Mouse (Mus musculus) T-helper 17 cell (primary cell): Measurements from ENCODE around the gene Xlr3a.
"Not testable (repeated sequence)": the region's sequence is repeated elsewhere in the genome, so short reads cannot be mapped to it uniquely, and the experiment has no call there.

Source experiments
- in situ Hi-C, 2 experiments: fragments of 300-600 bp; cut with MboI, MseI; formaldehyde crosslinking; loops; 1 replicate in 1 of 2; 2 replicates in 1 of 2; pipeline ENCODE4 v1.15.1; 2025; ENCODE audit warnings: high pct_unique_total_duplicates in 2 of 2

Gene Xlr3a

DNA sequence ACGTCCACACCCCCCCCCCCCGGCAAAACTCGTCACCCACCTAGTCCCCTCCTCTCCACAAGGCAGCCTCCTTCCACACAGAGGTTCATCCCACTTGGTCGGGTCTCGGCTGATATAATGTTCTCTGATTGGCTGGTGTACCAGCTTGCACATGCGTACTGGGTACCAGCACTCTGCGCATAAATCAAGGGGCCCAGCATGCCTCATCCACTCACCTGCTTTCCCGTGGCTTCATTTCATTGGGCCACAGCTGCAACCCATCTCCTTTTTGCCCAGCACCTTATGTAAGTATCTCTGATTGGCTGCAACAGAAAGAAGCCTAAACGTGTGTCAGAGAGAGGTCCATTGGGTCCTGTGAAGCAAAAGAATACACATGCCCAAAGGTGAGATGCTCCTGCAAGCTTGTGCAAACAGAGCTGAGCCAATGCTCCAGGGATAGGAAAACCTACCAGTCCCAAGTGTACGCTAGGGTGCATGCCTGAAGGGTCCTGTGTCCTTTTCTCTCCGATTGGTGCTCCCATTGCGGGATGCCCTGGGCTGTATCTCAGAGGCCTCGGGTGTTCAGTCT is at the start of gene Xlr3a:
TSS of gene Xlr3a (minus strand) at position 155 of the 568 bp plus-strand sequence.
- in situ Hi-C loops = loop anchor here (5.0 kb wide), 2 partner anchors 1600 to 1810 kb away; no protein-coding TSS in a partner anchor

DNA sequence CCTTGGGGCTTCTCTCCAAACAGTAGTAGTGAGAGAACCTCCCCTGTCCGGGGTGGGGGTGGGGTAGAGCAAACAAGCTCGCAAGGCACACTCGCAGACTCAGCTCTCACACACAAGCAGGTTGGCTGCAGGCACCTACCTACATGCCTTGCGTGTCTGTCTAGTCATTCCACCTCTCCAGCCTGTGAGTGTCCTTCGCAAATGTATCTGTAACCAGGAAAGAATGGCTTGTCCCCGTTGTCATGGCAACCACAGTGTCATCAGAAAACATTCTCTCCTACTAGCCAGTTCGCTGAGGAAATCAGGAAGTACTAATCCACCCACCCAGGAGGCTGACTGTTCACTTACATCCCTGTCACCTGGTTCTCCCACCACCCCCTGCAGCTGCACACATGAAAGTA is 46.3 kb upstream of the Xlr3a start:
- in situ Hi-C loops = loop anchor here in 1 of 2 experiments (25.0 kb wide), 1 partner anchor 1644 kb away; no protein-coding TSS in a partner anchor

DNA sequence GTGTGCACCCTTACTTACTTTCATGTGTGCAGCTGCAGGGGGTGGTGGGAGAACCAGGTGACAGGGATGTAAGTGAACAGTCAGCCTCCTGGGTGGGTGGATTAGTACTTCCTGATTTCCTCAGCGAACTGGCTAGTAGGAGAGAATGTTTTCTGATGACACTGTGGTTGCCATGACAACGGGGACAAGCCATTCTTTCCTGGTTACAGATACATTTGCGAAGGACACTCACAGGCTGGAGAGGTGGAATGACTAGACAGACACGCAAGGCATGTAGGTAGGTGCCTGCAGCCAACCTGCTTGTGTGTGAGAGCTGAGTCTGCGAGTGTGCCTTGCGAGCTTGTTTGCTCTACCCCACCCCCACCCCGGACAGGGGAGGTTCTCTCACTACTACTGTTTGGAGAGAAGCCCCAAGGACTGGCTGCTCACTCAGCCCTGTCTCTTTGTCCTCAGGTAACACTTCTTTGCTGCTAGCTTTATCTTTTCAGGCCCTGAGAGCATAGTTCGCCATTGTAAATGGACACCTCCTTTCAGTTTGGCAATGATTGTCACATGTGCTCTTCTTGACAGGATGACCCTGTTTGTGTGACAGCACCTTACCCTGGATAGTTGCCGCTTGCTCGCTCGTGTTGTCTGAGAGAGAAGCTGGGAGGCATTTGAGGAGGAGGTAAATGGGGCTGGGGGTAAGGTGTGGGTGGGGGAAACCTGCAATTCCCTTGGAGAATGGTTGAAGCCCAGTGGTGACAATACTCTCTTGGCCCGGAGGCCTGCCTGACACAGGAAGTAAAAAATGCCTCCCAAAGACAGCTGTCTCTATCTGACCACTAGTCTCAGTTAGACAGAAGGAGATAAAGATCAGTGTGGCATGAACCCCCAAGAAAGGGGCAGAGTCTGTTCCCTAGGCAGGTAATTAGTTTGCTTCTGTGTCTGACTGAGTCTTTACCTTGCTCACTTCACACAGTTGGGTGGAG is 26.2 kb upstream of the Xlr3a start:
- in situ Hi-C loops = not testable (repeated sequence)

DNA sequence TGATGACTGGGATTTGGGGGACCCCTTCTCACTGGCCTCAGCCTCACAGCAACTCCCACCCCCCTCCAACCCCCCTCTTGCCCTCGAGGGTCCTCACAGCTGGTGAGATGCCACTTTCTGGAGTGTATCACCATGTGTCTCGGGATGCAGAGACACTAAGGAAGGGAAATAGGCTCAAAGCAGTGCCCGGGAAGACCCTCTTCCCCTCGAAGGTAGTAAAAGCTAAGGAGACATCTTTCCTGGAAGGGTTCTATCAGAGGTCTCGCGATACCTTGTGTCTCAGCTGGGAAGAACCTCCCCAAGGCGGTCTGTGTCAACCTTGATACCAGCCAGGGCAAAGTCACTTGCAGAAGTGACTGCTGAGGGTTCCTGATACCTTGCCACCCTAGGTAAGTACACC is 19.9 kb upstream of the Xlr3a start, which contains the start of gene Gm14685:
TSS of gene Gm14685 (plus strand) at position 301 of the 400 bp plus-strand sequence.
- in situ Hi-C loops = not testable (repeated sequence)

DNA sequence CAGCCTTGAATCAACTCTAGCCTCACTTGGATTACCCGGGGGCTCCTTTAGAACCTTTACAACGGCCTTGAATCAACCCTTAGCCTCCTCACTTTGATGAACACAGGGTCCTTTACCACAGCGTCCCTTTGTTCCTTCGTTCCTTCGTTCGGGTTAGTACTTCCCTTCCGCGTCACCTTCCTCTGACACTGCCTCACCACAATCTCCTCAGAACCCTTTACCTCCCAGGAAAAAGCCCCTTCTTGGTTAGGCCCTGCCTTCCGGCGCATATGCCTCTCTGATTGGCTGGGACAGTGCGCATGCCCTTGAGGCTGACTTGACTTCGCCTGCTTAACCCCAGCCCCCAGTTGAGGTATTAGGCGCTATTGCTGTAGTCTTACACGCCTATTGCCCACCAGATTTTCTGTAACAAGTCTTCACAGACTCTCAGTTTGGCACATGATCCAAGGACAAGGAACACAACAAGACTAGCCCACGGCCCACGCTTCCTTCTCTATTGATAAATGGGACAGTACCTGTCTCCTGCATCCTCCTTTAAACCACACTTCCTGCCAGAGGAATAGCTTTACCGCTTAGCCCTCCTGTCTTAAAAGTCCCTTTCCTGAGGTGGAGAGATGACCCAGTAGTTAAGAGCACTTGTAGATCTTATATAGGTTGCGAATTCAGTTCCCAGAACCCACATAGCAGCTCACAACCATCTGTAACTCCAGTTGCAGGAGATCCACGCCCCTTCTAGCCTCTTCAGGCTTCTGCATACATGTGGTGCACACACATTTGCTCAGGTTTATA is 14.4 kb downstream of the Xlr3a start, which contains the start of gene Xlr4a:
TSS of gene Xlr4a (minus strand) at position 212 of the 789 bp plus-strand sequence.
- in situ Hi-C loops = not testable (repeated sequence)

DNA sequence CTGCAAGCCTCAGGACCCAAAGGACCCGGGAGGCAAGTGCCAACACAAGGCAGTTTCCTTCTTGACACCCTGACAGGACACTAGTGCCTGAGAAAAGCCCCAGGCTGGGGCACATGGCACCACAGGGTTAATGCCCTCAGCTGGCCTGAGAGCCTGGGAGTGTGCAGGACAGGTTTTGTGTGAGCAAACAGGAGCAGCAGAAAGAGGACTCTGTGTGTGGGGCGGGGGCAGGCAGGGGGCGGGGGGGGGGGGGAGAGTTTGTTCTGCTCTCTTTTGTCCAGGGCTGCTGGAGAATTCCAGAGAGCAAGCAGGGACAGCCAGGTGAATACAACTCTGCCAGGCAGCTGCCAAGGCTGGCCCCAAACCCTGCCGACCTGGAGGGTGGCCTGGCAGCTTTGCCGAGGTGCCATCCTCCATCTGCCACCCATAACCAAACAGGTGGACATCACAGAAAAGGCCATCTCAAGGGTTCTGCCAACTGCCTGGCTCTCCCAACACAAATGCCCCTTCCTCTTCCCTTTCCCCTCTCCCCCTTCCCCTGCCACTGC is 30.1 kb downstream of the Xlr3a start:
- in situ Hi-C loops = not testable (repeated sequence)

DNA sequence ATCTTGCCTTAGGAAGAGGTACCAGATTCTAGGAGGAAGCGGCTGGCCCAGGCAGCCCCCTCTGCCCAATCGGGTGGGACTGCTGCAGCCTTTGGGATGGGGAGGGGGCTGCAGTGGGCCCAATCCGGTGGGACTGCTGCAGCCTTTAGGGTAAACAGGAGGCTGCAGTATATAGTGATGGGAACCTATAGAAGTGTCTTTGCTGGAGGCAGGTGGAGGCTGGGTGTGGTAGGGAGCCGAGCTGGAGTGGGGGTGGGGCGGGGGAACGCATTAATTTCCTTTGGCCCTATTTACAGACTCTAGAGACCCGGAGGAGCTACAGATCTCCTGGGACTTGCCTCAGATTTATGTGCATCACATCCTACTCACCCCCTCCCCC is 32.5 kb downstream of the Xlr3a start, which contains the start of gene Pnma3:
TSS of gene Pnma3 (plus strand) at position 373 of the 379 bp plus-strand sequence.
- in situ Hi-C loops = no loop called here

DNA sequence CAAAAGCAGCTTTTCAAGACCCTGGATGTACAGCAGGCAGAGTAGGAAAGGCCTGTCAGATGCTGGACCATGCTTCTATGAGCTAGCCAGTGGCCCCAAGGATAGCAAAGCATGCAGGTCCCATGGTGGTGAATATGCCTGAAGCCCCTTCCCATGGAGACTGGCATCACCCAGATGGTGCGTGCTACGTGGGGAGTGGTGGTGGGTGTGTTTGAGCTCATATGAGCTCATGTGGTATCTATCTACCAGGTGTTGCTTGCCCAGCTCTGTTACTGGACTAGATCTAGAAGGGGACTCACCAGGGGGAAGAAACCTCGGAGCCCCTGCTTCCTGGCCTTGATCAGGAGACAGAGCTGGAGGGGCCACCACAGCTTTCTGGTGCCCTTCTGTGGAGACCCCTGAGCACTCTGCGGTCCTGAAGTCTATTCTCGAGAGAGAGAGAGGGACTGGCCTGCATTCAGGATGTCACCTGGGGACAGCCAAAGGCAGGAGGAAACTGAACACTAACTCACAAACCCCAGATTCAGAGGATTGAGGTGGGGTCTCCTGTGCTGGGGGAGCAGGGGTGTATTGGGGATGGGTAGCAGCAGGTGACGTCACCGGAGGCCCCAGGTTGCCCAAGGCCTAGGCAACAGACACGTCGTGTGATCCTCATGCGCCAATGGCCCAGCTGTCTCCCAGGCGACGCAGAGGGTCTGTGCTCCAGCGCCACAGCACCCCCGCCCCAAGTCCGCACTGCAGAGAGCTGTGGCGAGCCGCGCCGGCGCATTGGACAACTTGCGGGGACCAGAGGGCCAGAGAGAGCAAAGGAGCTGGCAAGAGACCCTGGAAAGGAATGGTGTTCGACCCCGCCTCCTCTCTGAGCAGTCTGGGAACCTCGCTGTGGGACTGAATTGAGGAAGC is 33.1 kb downstream of the Xlr3a start:
- in situ Hi-C loops = no loop called here

DNA sequence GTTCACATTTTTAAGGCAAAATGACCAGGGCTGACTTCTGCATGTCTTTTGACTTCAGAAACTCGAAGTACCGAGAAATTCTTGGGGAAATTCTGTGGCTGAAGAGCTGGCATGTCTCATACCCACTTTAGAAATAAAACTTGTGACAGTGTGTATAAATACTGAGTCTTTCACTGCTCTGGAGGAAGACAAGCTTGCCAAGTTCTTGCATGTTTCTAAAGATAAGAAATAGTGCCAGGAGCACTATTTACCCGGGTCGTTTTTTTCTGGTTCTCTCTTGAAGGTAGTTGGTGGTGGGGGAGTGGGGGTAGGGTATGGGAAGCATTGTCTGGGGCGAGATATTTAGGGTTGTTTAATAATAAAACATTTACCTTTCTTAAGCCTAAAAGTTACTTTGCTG is 34.6 kb downstream of the Xlr3a start:
- in situ Hi-C loops = no loop called here

DNA sequence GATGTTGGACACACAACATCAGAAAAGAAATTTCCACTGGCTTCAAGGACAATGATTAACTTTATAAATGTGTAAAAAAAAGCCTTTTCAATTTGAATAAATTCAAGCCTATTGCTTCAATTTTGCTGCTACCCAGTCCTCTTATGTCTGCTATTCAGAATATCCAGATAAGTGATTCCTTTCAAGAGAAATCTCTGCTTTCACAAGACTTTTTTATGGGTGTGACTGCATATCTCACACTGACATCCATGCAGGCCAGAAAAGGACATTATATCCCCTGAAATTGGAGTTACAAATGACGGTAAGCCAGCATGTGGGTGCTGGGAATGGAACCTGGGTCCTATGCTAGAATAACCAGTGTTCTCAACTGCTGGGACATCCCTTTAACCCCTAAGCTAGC is 35.4 kb downstream of the Xlr3a start:
- in situ Hi-C loops = no loop called here

DNA sequence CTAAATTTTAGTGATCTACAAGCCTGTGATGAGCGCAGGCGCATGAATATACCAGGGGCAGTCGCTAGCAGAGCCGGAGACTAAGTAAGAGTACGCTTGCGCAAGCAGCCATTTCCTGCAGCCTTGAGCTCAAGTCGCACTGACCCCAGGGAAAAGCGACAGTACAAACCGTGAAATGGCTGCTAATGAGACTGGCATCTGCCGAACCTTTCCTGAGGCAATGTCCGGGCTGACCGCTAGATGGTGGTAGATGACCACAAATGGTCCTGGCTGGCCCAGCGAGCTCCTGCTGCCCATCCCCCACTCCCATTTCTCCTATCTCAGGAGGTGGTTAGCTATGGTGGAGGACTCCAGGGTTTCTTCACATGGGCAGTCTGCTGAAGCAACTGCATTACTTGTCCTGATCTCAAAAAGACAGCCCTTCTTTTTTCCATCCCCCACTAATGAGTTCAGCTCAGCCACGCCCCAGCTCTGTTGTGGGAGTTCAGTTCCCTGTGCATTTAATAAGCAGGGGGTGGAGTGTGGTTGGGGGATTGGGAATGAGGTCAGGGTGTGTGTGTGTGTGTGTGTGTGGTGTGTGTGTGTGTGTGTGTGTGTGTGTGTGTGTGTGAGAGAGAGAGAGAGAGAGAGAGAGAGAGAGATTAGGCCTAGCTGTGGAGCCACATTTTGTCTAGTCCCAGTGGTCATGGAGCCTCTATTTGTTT is 42.9 kb downstream of the Xlr3a start:
- in situ Hi-C loops = loop anchor here (5.0 to 10.0 kb wide), 3 partner anchors 343 to 441 kb away; partner anchors contain the start of genes Gm18336 (in 2 of the 2) and Trex2 (in 1 of the 2)

DNA sequence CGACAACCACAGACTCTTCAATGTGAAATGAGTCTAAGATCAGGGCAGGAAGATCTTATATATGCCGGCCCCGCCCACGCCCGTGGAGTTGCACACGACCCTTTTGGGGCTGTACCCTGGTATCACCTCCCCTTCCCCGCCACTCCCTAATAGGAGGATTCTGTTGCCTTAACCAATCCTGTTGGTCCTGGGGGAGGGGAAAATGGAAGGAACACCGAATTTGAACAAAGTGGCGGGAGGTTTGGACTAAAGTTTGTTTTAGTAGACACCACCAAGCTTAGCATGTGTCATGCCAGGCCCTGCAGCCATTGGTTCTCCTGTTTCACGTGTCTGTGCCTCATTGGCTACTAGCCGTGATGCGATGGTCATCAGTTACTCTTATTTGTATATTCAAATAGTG is 57.2 kb downstream of the Xlr3a start:
- in situ Hi-C loops = no loop called here

DNA sequence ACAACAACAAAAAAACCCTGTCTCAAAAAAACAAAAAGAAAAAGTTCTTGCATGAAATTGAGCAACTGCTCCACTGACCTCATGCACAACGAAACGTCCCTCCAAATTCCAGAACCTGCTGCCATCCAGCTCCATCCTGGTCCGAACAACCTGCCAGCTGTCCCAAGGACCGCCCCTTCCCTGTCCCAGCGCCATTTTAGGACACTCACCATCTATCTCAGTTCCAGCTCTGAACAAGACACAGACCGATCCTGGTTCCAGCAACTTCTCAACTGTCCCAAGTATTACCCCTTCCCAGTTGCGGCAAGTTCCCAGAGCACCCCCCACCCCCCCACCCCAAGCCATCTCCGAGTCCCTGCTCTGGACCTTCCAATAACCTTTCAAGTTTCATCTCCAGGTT is 58.1 kb downstream of the Xlr3a start:
- in situ Hi-C loops = no loop called here

DNA sequence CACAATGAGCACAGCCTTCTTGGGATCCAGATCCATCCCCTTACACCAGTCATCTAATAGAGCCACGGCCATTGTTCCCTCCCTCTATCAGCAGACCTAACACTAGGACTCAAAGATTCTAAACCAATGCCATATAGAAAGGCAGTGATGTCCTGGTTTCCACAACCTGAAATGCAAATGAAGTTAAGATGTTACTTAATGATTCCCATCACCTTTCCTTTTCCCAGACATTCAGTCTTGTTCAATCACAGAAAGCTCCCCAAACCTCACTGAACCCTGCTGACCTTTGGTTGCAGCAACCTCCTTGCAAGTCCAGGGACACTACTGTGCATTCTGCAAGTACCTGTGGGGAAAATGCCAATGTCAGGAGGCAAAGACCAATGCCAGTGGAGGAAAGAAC is 59.9 kb downstream of the Xlr3a start, which contains the start of gene Pnma5:
TSS of gene Pnma5 (minus strand) at position 101 of the 400 bp plus-strand sequence.
- in situ Hi-C loops = no loop called here
